Mouse (Mus musculus) liver, postnatal 0 days (tissue): ENCODE measurements at regions not wholly inside any gene's neighbourhood (a gene's known extent, or its start where the extent isn't known, plus 50 kb on each side); places are given as distances from the start of the nearest gene placed in this dataset.

Experiments used
- CTCF ChIP-seq: sonication (generic); IDR thresholded peaks from 2 replicates; pipeline ENCODE4 v1.5.1; 2016; ENCODE audit warnings: antibody characterized with exemption, low read depth
- EP300 ChIP-seq: IDR thresholded peaks from 2 replicates; pipeline ENCODE4 v1.6.1; 2016; ENCODE audit warnings: antibody characterized with exemption, low read depth, mild to moderate bottlenecking

GRCm38 (mm10) chr12:32438209-32438608 is 59.7 kb downstream of the Ccdc71l start:
- no peak for TF ChIP-seq CTCF
- TF ChIP-seq EP300: no peak
